Mouse (Mus musculus) adrenal gland, adult 18-20 months (tissue): Measurements from ENCODE around the gene Rin3. TPM values are rescaled to one million over a fixed set of nuclear protein-coding genes. Genes with fewer than 3 reads are reported as not detected.

ENCODE experiments used
- DNase-seq, 2 experiments: peaks; one replicate each; pipeline ENCODE4 v3.0.0; 2021 to 2022; ENCODE audit warnings: low spot score in 2 of 2
- total RNA-seq, 2 experiments: library from RNA; stranded (reverse); gene quantifications; 1 replicate in 1 of 2; 2 replicates in 1 of 2; pipeline ENCODE4 v1.2.3; 2021

The Rin3 gene
- total RNA-seq, 2 experiments from 2014 or later = 16.4 to 20.7 TPM

- no peak for DNase-seq
Measured at GRCm38 (mm10) chr12:102420168-102420890, 137.5 kb downstream of the Rin3 start.

DNA sequence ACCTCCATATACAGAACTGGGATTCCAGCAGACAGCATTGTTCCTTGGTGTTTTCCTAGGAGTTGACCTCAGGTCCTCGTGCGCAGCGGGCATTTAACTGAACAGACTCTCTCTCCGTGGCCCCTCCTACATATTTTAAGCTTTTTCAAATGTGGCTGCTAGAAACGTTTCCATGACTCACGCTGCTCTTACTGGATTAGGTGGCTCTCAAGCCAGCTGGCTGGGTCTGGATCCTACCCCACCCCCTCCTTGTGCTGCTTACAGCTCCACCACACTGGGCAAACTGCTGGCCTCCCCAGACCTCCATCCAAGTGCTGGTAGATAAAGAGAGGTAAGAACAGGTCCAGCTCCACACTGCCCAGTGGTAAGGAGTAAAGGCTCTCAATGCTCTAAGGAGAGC is 139.2 kb downstream of the Rin3 start:
- DNase-seq = no peak

GRCm38 (mm10) chr12:102422623-102423320 is 139.9 kb downstream of the Rin3 start:
- no peak for DNase-seq

DNA sequence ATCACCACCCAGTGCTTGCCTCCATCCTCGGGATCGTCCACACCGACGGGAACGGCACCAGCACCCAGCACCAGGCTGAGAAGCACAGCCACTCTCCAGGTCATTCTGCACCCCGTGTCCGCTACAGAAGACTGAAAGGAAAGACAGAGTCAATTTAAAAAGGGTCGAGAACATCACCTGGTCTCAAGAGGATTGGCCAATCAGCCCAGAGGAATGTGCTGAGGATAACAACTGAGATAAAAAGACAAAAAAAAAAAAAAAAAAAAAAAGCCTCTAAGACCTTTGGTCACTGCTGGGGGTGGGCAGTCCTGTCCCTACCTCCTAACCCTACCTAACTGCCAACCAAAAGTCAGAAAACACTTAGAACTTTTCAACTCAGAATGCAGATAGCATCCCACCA is 140.8 kb downstream of the Rin3 start:
- DNase-seq = no peak

GRCm38 (mm10) chr12:102424456-102424855 is 141.6 kb downstream of the Rin3 start:
- DNase-seq = no peak

DNA sequence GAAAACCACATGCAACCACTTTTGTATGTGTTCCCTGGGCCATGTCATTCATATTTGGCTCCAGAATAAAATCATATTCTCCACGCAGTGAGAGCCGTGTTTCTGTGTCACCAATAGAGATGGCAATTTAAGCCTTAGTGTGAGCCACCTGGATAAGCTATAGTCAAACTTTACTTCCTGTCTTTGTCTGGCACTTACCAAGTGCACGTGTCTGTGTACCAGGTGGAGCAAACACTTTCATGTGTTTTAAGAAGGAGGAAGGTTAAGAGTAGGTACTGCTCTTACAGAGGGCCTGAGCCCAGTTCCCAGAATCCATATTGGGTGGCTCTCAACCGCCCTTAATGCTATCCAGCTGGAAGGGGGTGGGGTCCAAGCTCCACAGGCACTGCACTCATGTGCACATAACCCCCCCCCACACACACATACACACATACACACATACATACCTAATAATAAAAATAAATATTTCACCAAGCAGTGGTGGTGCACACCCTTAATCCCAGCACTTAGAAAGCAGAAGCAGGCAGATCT is 142.3 kb downstream of the Rin3 start:
- DNase-seq = no peak

GRCm38 (mm10) chr12:102426285-102426684 is 143.4 kb downstream of the Rin3 start:
- no peak for DNase-seq

DNA sequence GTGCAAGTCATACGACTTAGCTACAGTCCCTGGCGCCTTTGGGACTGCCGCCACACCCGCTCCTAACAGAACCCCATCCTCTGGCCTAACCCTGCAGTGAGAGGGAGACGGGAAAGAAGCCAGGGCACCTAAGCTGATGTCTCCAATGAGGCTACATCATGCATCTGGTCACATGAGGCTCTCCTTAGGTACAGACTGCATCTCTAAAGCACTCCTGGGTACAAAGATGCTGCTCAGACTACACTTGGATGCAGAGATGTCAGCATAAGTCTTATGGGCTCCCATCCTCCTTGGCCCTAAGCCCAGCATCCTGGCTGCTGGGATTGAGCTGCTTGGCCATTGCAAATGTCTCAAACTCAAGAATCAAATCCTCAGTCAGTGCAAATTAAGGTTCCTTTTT is 146.8 kb downstream of the Rin3 start:
- DNase-seq = no peak

DNA sequence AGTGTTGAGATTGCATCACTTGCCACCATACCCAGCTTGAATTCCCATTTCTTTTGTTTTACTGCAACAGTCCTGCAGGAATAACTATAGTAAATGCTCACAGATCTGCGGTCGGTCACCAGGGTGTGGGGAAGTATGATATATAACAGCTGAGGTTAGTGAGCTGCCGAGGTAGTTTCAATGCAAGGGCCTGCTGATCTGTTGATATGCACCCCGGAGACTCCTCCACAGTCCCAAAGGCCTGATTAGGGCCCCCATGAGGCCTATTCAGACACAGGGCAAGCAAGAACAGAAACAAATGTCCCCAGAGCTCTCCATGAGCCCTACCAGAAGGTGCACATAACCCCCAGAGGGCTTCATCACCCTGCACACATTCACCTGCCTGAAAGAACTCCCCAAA is 147.4 kb downstream of the Rin3 start:
- DNase-seq = no peak

DNA sequence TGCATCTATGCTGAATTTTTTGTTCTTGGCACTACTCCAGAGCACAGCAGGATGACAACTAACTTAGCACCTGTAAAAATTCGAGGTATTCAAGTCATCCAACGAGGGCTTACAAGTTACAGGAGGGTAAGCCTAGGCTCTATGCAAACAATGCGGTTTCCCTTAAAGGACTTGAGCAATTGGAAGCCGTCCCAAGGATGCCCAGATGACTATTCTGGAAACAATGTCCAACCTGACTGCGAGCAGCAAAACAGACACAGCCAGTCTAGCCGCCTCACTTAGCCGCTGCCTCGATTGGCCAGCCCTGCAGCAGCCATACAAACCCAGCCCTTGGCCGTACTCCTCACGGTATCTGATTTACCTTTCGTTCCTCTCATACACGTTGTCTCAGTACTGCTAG is 149.4 kb downstream of the Rin3 start:
- DNase-seq = no peak

DNA sequence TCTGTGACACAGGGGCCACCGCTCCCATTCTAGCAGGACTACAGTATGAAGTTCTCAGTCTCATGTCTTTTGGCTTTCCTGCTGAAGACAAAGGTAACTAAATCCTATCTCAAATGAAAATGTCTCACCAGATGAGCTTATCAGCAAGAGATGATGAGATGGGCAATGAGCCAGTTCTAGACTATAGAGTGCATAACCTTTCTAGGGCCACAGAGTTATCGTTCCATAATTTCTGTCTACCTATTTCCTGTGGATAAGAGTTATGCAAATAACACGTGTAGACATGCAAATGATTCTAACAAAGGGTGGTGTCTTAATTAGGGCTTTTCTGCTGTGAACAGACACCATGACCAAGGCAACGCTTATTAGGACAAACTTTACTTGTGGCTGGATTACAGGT is 151.3 kb downstream of the Rin3 start:
- no peak for DNase-seq

DNA sequence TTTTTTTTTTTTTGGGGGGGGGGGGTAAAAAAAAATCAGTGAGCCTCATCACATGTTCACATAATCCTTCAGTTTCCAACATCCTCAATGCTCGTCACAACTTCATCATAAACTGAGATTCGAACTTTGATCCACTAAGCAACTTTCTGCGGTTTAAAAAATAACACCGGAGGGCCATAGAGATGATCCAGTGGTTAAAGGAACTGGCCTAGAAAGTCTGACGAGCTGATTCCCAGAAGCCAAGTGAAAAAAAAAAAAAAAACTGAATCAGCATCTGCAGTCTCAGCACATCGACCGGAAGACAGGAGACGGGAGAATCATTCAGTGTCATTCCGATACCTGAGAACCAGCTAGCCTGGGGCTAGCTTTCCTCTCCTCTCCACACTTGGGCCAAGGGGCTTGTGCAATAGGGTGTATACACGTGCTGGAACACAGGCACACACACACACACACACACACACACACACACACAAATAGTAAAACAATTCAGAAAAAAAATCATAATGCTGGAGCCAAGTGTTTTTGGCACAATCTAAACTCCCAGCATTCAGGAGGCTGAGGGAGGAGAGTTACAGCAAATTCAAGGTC is 154.2 kb downstream of the Rin3 start:
- DNase-seq = no peak

DNA sequence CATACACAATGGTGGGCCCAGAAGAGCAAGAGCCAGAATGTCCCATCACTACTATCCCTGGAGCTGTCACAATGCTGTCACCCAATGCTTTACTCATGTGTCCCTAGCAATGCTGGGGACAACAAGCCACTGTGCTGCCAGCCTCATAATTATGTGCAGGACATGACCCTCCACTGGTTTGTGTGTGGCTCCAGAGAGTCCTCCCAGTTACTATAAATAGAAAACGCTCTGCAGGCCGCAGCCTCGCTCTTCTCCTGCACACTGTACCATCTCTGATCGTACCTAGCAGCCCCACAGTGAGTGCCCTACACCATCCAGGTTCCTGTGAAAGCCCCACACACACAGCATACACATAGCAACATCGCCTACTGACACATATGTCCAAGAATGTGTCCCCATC is 155.1 kb downstream of the Rin3 start:
- no peak for DNase-seq

- no peak for DNase-seq
Measured at GRCm38 (mm10) chr12:102438983-102439631, 156.3 kb downstream of the Rin3 start.

- DNase-seq = peak; percentile 96 to 97
Measured at GRCm38 (mm10) chr12:102439632-102440023, 156.8 kb downstream of the Rin3 start, which contains the start of gene Lgmn. TSS of gene Lgmn (minus strand) at chr12:102439813.

Other genes starting within 250 kb of the Rin3 start
- gene Slc24a4, start 154.3 kb upstream of the Rin3 start, total RNA-seq = 1 to 10 TPM in 1 of 2 experiments, under 1 TPM in 1; 0.42 to 1.1 TPM
- gene Lgmn, start 156.8 kb downstream of the Rin3 start, total RNA-seq = 100 to 1,000 TPM in 1 of 2 experiments, 10 to 100 TPM in 1; 99.7 to 114 TPM
- 10 to 100 TPM; 31.3 to 40.2 TPM for gene Golga5, start 186.1 kb downstream of the Rin3 start, total RNA-seq